Mouse (Mus musculus): Measurements from ENCODE around the gene Grb14. TPM values are rescaled to one million over a fixed set of nuclear protein-coding genes. Genes with fewer than 3 reads are reported as not detected.

The Grb14 gene
- polyA plus RNA-seq, 1 experiment from 2014 or later: 8.8 TPM

GRCm38 (mm10) chr2:65022363-65023240 is 2.2 kb downstream of the Grb14 start:
- no peaks in the 10 kb centered on the region for H3K27me3 ChIP-seq (ENCODE audit: control insufficient read depth, insufficient read depth, low read length)
- H3K9me3 ChIP-seq (ENCODE audit: control insufficient read depth, low read length): no peaks in the 10 kb centered on the region
- H3K4me1 ChIP-seq (ENCODE audit: control insufficient read depth, insufficient read depth, low read length): no peaks in the 10 kb centered on the region
- no peaks in the 10 kb centered on the region for H3K36me3 ChIP-seq (ENCODE audit: control insufficient read depth, insufficient read depth, low read length)
- H3K4me3 ChIP-seq (ENCODE audit: low read depth, low read length): peak overlapping the region; percentile 66
- peak; percentile 70 for DNase-seq (ENCODE audit: low spot score)
- H3K9ac ChIP-seq (ENCODE audit: low read length): peak overlapping the region; percentile 67
- H3K27ac ChIP-seq (ENCODE audit: low read depth, low read length): no peak overlapping the region
- H3K4me2 ChIP-seq (ENCODE audit: low read depth): peak overlapping the region; percentile 97
- ATAC-seq (ENCODE audit: insufficient read depth, low FRiP score, low TSS enrichment): peak; percentile 87
- WGBS: under 1% methylated on average over 45 of the region's 71 CpGs

- H3K27me3 ChIP-seq (ENCODE audit: control insufficient read depth, insufficient read depth, low read length): no peaks in the 10 kb centered on the region
- no peaks in the 10 kb centered on the region for H3K36me3 ChIP-seq (ENCODE audit: control insufficient read depth, insufficient read depth, low read length)
- no peaks in the 10 kb centered on the region for H3K9me3 ChIP-seq (ENCODE audit: control insufficient read depth, low read length)
- no peak overlapping the region for H3K27ac ChIP-seq (ENCODE audit: low read depth, low read length)
- H3K9ac ChIP-seq (ENCODE audit: low read length): peak overlapping the region; percentile 67
- H3K4me1 ChIP-seq (ENCODE audit: control insufficient read depth, insufficient read depth, low read length): no peaks in the 10 kb centered on the region
- no peak for ATAC-seq (ENCODE audit: insufficient read depth, low FRiP score, low TSS enrichment)
- peak overlapping the region; percentile 66 for H3K4me3 ChIP-seq (ENCODE audit: low read depth, low read length)
- peak overlapping the region; percentile 97 for H3K4me2 ChIP-seq (ENCODE audit: low read depth)
- peak; percentile 23 for DNase-seq (ENCODE audit: low spot score)
- 11% methylated on average over 15 of the region's 15 CpGs for WGBS
Observed at GRCm38 (mm10) chr2:65021691-65022362, 3.0 kb downstream of the Grb14 start.

- no peak overlapping the region for H3K27ac ChIP-seq (ENCODE audit: low read depth, low read length)
- H3K36me3 ChIP-seq (ENCODE audit: control insufficient read depth, insufficient read depth, low read length): no peaks in the 10 kb centered on the region
- no peak overlapping the region for H3K4me3 ChIP-seq (ENCODE audit: low read depth, low read length)
- H3K4me1 ChIP-seq (ENCODE audit: control insufficient read depth, insufficient read depth, low read length): no peaks in the 10 kb centered on the region
- no peak overlapping the region for H3K4me2 ChIP-seq (ENCODE audit: low read depth)
- DNase-seq (ENCODE audit: low spot score) (no peak), ATAC-seq (ENCODE audit: insufficient read depth, low FRiP score, low TSS enrichment) (no peak)
- no peak overlapping the region for H3K9ac ChIP-seq (ENCODE audit: low read length)
- no peaks in the 10 kb centered on the region for H3K9me3 ChIP-seq (ENCODE audit: control insufficient read depth, low read length)
- 92% methylated on average over 2 of the region's 2 CpGs for WGBS
- no peaks in the 10 kb centered on the region for H3K27me3 ChIP-seq (ENCODE audit: control insufficient read depth, insufficient read depth, low read length)
Observed at GRCm38 (mm10) chr2:65017375-65017774, 7.4 kb downstream of the Grb14 start.

- Histone ChIP-seq H3K27ac (ENCODE audit: low read depth, low read length) (no peak overlapping the region), H3K9ac (ENCODE audit: low read length) (no peak overlapping the region), H3K4me1 (ENCODE audit: control insufficient read depth, insufficient read depth, low read length) (no peaks in the 10 kb centered on the region), H3K27me3 (ENCODE audit: control insufficient read depth, insufficient read depth, low read length) (no peaks in the 10 kb centered on the region), H3K9me3 (ENCODE audit: control insufficient read depth, low read length) (no peaks in the 10 kb centered on the region), H3K36me3 (ENCODE audit: control insufficient read depth, insufficient read depth, low read length) (no peaks in the 10 kb centered on the region), H3K4me2 (ENCODE audit: low read depth) (no peak overlapping the region), H3K4me3 (ENCODE audit: low read depth, low read length) (no peak overlapping the region)
- DNase-seq (ENCODE audit: low spot score) (no peak), ATAC-seq (ENCODE audit: insufficient read depth, low FRiP score, low TSS enrichment) (no peak)
- 80% methylated on average over 3 of the region's 3 CpGs for WGBS
Observed at GRCm38 (mm10) chr2:65014552-65014951, 10.2 kb downstream of the Grb14 start.

GRCm38 (mm10) chr2:65010105-65010504 is 14.7 kb downstream of the Grb14 start:
- no peak overlapping the region for H3K4me3 ChIP-seq (ENCODE audit: low read depth, low read length)
- 97% methylated on average over 3 of the region's 3 CpGs for WGBS
- no peaks in the 10 kb centered on the region for H3K27me3 ChIP-seq (ENCODE audit: control insufficient read depth, insufficient read depth, low read length)
- no peak overlapping the region for H3K9ac ChIP-seq (ENCODE audit: low read length)
- DNase-seq (ENCODE audit: low spot score): no peak
- no peaks in the 10 kb centered on the region for H3K36me3 ChIP-seq (ENCODE audit: control insufficient read depth, insufficient read depth, low read length)
- no peaks in the 10 kb centered on the region for H3K9me3 ChIP-seq (ENCODE audit: control insufficient read depth, low read length)
- ATAC-seq (ENCODE audit: insufficient read depth, low FRiP score, low TSS enrichment): no peak
- no peaks in the 10 kb centered on the region for H3K4me1 ChIP-seq (ENCODE audit: control insufficient read depth, insufficient read depth, low read length)
- H3K27ac ChIP-seq (ENCODE audit: low read depth, low read length): no peak overlapping the region
- no peak overlapping the region for H3K4me2 ChIP-seq (ENCODE audit: low read depth)

GRCm38 (mm10) chr2:65007396-65007795 is 17.4 kb downstream of the Grb14 start:
- Histone ChIP-seq H3K4me2 (ENCODE audit: low read depth) (no peak overlapping the region), H3K27me3 (ENCODE audit: control insufficient read depth, insufficient read depth, low read length) (no peaks in the 10 kb centered on the region), H3K9ac (ENCODE audit: low read length) (no peak overlapping the region), H3K27ac (ENCODE audit: low read depth, low read length) (no peak overlapping the region), H3K9me3 (ENCODE audit: control insufficient read depth, low read length) (no peaks in the 10 kb centered on the region), H3K36me3 (ENCODE audit: control insufficient read depth, insufficient read depth, low read length) (no peaks in the 10 kb centered on the region), H3K4me3 (ENCODE audit: low read depth, low read length) (no peak overlapping the region), H3K4me1 (ENCODE audit: control insufficient read depth, insufficient read depth, low read length) (no peaks in the 10 kb centered on the region)
- DNase-seq (ENCODE audit: low spot score): no peak
- 67% methylated on average over 2 of the region's 2 CpGs for WGBS
- ATAC-seq (ENCODE audit: insufficient read depth, low FRiP score, low TSS enrichment): no peak

GRCm38 (mm10) chr2:65005044-65005443 is 19.7 kb downstream of the Grb14 start:
- no peak overlapping the region for H3K4me3 ChIP-seq (ENCODE audit: low read depth, low read length)
- H3K36me3 ChIP-seq (ENCODE audit: control insufficient read depth, insufficient read depth, low read length): no peaks in the 10 kb centered on the region
- no peaks in the 10 kb centered on the region for H3K4me1 ChIP-seq (ENCODE audit: control insufficient read depth, insufficient read depth, low read length)
- no peaks in the 10 kb centered on the region for H3K27me3 ChIP-seq (ENCODE audit: control insufficient read depth, insufficient read depth, low read length)
- H3K9me3 ChIP-seq (ENCODE audit: control insufficient read depth, low read length): no peaks in the 10 kb centered on the region
- no peak for ATAC-seq (ENCODE audit: insufficient read depth, low FRiP score, low TSS enrichment)
- DNase-seq (ENCODE audit: low spot score): no peak
- no peak overlapping the region for H3K4me2 ChIP-seq (ENCODE audit: low read depth)
- no peak overlapping the region for H3K27ac ChIP-seq (ENCODE audit: low read depth, low read length)
- no peak overlapping the region for H3K9ac ChIP-seq (ENCODE audit: low read length)

- 49% methylated on average over 2 of the region's 2 CpGs for WGBS
- DNase-seq (ENCODE audit: low spot score) (peak; percentile 17), ATAC-seq (ENCODE audit: insufficient read depth, low FRiP score, low TSS enrichment) (no peak)
- H3K4me1 ChIP-seq (ENCODE audit: control insufficient read depth, insufficient read depth, low read length): no peaks in the 10 kb centered on the region
- no peaks in the 10 kb centered on the region for H3K9me3 ChIP-seq (ENCODE audit: control insufficient read depth, low read length)
- no peaks in the 10 kb centered on the region for H3K36me3 ChIP-seq (ENCODE audit: control insufficient read depth, insufficient read depth, low read length)
- H3K4me3 ChIP-seq (ENCODE audit: low read depth, low read length): no peak overlapping the region
- no peaks in the 10 kb centered on the region for H3K27me3 ChIP-seq (ENCODE audit: control insufficient read depth, insufficient read depth, low read length)
- H3K27ac ChIP-seq (ENCODE audit: low read depth, low read length): no peak overlapping the region
- H3K9ac ChIP-seq (ENCODE audit: low read length): no peak overlapping the region
- H3K4me2 ChIP-seq (ENCODE audit: low read depth): no peak overlapping the region
Observed at GRCm38 (mm10) chr2:65003433-65003832, 21.4 kb downstream of the Grb14 start.

GRCm38 (mm10) chr2:65002631-65003030 is 22.2 kb downstream of the Grb14 start:
- 95% methylated on average over 3 of the region's 3 CpGs for WGBS
- Histone ChIP-seq H3K9me3 (ENCODE audit: control insufficient read depth, low read length) (no peaks in the 10 kb centered on the region), H3K4me1 (ENCODE audit: control insufficient read depth, insufficient read depth, low read length) (no peaks in the 10 kb centered on the region), H3K4me3 (ENCODE audit: low read depth, low read length) (no peak overlapping the region), H3K36me3 (ENCODE audit: control insufficient read depth, insufficient read depth, low read length) (no peaks in the 10 kb centered on the region), H3K9ac (ENCODE audit: low read length) (no peak overlapping the region), H3K27ac (ENCODE audit: low read depth, low read length) (no peak overlapping the region), H3K27me3 (ENCODE audit: control insufficient read depth, insufficient read depth, low read length) (no peaks in the 10 kb centered on the region), H3K4me2 (ENCODE audit: low read depth) (no peak overlapping the region)
- DNase-seq (ENCODE audit: low spot score) (no peak), ATAC-seq (ENCODE audit: insufficient read depth, low FRiP score, low TSS enrichment) (no peak)
